Mouse (Mus musculus) hindbrain, embryonic 10.5 days (tissue): ENCODE measurements around the gene Bco1. TPM values are rescaled to one million over a fixed set of nuclear protein-coding genes. Genes with fewer than 3 reads are reported as not detected.

Experiments used
- DNase-seq: peaks from one replicate; pipeline ENCODE4 v3.0.0-alpha.2; 2017; ENCODE audit warnings: low spot score
- H3K27ac ChIP-seq: fragments of 300-500 bp; sonication (generic); 2 replicates; pipeline ENCODE4 v1.5.1; 2016; ENCODE audit warnings: mild to moderate bottlenecking, moderate library complexity
- H3K27me3 ChIP-seq: fragments of 300-500 bp; sonication (generic); 2 replicates; pipeline ENCODE4 v1.6.1; 2016; ENCODE audit warnings: mild to moderate bottlenecking; ENCODE audit not compliant: poor library complexity, insufficient read depth, severe bottlenecking
- H3K36me3 ChIP-seq: fragments of 300-500 bp; sonication (generic); 2 replicates; pipeline ENCODE4 v1.6.1; 2016; ENCODE audit warnings: mild to moderate bottlenecking, moderate library complexity
- H3K4me1 ChIP-seq: fragments of 300-500 bp; sonication (generic); replicated peaks from 2 replicates; pipeline ENCODE4 v1.6.1; 2016; ENCODE audit warnings: mild to moderate bottlenecking
- H3K4me3 ChIP-seq: fragments of 300-500 bp; sonication (generic); 2 replicates; pipeline ENCODE4 v1.5.1; 2016; ENCODE audit warnings: mild to moderate bottlenecking, moderate library complexity
- H3K9me3 ChIP-seq: fragments of 300-500 bp; sonication (generic); 2 replicates; pipeline ENCODE4 v1.6.1; 2016; ENCODE audit warnings: mild to moderate bottlenecking, moderate library complexity
- WGBS: fragments of 180-500 bp; shearing (Covaris S2); methylation state at CpG from one replicate; pipeline ENCODE4 v1.1.7; 2016; 5-methylcytosine and 5-hydroxymethylcytosine counted together
- polyA plus RNA-seq: library from polyadenylated mRNA; unstranded; fragments of >200 nt; fragmentation: Nextera tagmentation; extraction: Ambion mirVana; gene quantifications from 2 replicates; pipeline ENCODE4 v1.2.1, GENCODE M21; 2016

Gene Bco1
- polyA plus RNA-seq, 1 experiment from 2014 or later: 0.22 TPM

DNA sequence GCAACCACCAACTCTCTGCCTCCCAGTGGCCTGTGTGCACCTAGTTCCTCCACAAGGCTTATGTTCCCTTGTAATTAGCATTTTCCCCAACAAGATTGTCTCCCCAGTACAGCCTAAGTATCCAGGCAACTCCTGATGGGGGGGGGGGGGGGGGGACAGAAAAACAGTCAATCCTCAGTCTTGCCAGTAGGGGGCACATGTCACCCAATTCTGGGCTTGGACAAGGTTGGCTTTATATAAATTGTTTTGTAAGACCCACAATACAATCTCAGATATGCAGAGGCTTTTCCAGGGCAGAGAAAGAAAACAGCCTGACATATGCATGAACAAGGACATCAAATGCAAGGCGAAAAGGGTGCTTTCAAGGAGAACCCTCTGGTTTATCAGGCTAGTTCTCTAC, 25.9 kb upstream of the Bco1 start:
- Histone ChIP-seq H3K4me3 (no peak overlapping the region), H3K27ac (no peak overlapping the region), H3K27me3 (no peaks in the 10 kb centered on the region), H3K36me3 (no peaks in the 10 kb centered on the region), H3K4me1 (no peaks in the 10 kb centered on the region), H3K9me3 (no peaks in the 10 kb centered on the region)
- DNase-seq: peak; percentile 17
- WGBS: 88% methylated on average over 1 of the region's 1 CpGs

- 75% methylated on average over 10 of the region's 10 CpGs for WGBS
- no peaks in the 10 kb centered on the region for H3K36me3 ChIP-seq
Measured at GRCm38 (mm10) chr8:117074350-117075182, 21.1 kb upstream of the Bco1 start.

DNA sequence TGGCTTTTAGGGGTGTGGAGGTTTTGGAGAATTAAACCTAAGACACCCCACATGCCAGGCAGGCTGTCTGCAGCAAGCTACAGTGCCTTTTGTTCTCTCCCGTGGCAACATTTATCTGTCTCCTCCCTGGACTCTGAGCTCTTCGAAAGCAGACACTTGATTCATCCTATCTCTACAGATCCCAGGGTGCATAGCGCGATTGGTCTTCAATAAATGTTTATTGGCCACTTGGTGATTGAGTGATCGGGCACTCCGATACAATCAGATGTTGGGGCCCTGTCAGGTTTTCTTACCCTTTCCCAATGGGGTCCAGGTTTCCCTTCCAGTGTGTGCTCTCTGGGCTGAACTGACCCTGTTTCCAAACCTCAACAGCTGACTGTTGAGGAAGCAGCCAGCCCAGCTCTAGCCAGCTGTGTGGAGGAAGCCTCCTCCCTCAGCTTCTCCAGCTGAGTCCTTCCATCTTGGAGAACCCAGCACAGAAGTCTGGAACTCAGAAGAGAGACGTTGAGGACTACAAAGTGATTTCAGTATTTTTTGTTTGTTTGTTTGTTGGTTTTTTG, 17.2 kb upstream of the Bco1 start:
- H3K9me3 ChIP-seq: no peaks in the 10 kb centered on the region
- no peak overlapping the region for H3K4me3 ChIP-seq
- no peak for DNase-seq
- H3K27ac ChIP-seq: no peak overlapping the region
- 83% methylated on average over 7 of the region's 7 CpGs for WGBS
- H3K4me1 ChIP-seq: no peaks in the 10 kb centered on the region; the same call in 1 of the 2 replicates
- no peaks in the 10 kb centered on the region for H3K27me3 ChIP-seq
- no peaks in the 10 kb centered on the region for H3K36me3 ChIP-seq

More at GRCm38 (mm10) chr8:117074350-117075182, 21.1 kb upstream of the Bco1 start:
- Histone ChIP-seq H3K27me3 (no peaks in the 10 kb centered on the region), H3K27ac (no peak overlapping the region), H3K4me1 (no peaks in the 10 kb centered on the region), H3K9me3 (no peaks in the 10 kb centered on the region), H3K4me3 (no peak overlapping the region)
- DNase-seq: no peak

DNA sequence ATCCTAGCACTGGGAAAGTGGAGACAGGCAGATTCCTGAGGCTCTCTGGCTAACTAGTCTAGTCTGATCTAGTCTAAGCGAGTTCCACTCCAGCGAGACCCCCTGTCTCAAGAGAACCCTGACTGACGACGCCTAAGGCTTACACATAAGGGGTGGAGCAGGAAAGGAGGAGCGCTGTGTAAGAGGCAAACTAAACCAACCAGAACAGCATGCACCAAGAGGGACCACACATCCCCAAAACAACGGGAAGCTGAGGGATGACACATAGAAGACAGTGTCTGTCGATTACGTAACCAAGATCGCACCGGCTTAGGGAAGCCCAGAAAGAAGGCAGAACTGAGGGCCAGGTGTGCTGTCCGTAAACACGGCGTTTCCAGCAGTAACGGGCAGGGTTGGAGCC, 16.0 kb upstream of the Bco1 start:
- WGBS: 91% methylated on average over 14 of the region's 14 CpGs
- H3K4me3 ChIP-seq: no peak overlapping the region
- no peaks in the 10 kb centered on the region for H3K36me3 ChIP-seq
- no peaks in the 10 kb centered on the region for H3K27me3 ChIP-seq
- DNase-seq: no peak
- H3K9me3 ChIP-seq: no peaks in the 10 kb centered on the region
- H3K27ac ChIP-seq: no peak overlapping the region
- no peaks in the 10 kb centered on the region; the same call in 1 of the 2 replicates for H3K4me1 ChIP-seq

- Histone ChIP-seq H3K4me3 (no peak within 1 kb of the TSS), H3K36me3 (no peaks in the 10 kb centered on the region), H3K4me1 (peaks cover 6% of the 10 kb centered on the region; the same call in 1 of the 2 replicates), H3K27ac (no peak within 1 kb of the TSS), H3K9me3 (no peaks in the 10 kb centered on the region), H3K27me3 (no peaks in the 10 kb centered on the region)
- 90% methylated on average over 8 of the region's 8 CpGs for WGBS
- no peak for DNase-seq
Measured at GRCm38 (mm10) chr8:117082399-117082872, 13.2 kb upstream of the Bco1 start, which contains the start of gene Pkd1l2. Gene Pkd1l2 (minus strand): TSS chr8:117082449.

- Histone ChIP-seq H3K4me3 (no peak overlapping the region), H3K27ac (no peak overlapping the region), H3K27me3 (no peaks in the 10 kb centered on the region), H3K4me1 (peaks cover 6% of the 10 kb centered on the region; the same call in 1 of the 2 replicates), H3K9me3 (no peaks in the 10 kb centered on the region), H3K36me3 (no peaks in the 10 kb centered on the region)
- 83% methylated on average over 9 of the region's 9 CpGs for WGBS
- DNase-seq: no peak
Measured at GRCm38 (mm10) chr8:117082947-117083559, 12.6 kb upstream of the Bco1 start.

- WGBS: 67% methylated on average over 8 of the region's 8 CpGs
- Histone ChIP-seq H3K4me1 (peaks cover 6% of the 10 kb centered on the region; the same call in 1 of the 2 replicates), H3K36me3 (no peaks in the 10 kb centered on the region)
Measured at GRCm38 (mm10) chr8:117085521-117085920, 10.1 kb upstream of the Bco1 start.

GRCm38 (mm10) chr8:117087036-117087435, 8.6 kb upstream of the Bco1 start:
- no peak overlapping the region for H3K4me3 ChIP-seq
- no peaks in the 10 kb centered on the region for H3K9me3 ChIP-seq
- no peak for DNase-seq
- no peaks in the 10 kb centered on the region for H3K36me3 ChIP-seq
- no peaks in the 10 kb centered on the region for H3K27me3 ChIP-seq
- H3K27ac ChIP-seq: no peak overlapping the region
- peaks cover 6% of the 10 kb centered on the region; the same call in 1 of the 2 replicates for H3K4me1 ChIP-seq

More at GRCm38 (mm10) chr8:117085521-117085920, 10.1 kb upstream of the Bco1 start:
- H3K27ac ChIP-seq: no peak overlapping the region
- no peaks in the 10 kb centered on the region for H3K27me3 ChIP-seq
- no peaks in the 10 kb centered on the region for H3K9me3 ChIP-seq
- H3K4me3 ChIP-seq: no peak overlapping the region
- DNase-seq: no peak

- Histone ChIP-seq H3K36me3 (no peaks in the 10 kb centered on the region), H3K9me3 (no peaks in the 10 kb centered on the region), H3K27ac (no peak overlapping the region), H3K27me3 (no peaks in the 10 kb centered on the region), H3K4me3 (no peak overlapping the region), H3K4me1 (0 out of 2 replicates have a peak, but pooled peaks cover 6% of the 10 kb centered on the region)
- WGBS: 93% methylated on average over 4 of the region's 4 CpGs
- no peak for DNase-seq
Measured at GRCm38 (mm10) chr8:117089802-117090201, 5.9 kb upstream of the Bco1 start.

GRCm38 (mm10) chr8:117094053-117094452, 1.6 kb upstream of the Bco1 start:
- Histone ChIP-seq H3K27ac (no peak overlapping the region), H3K4me1 (peaks cover 19% of the 10 kb centered on the region), H3K4me3 (no peak overlapping the region), H3K27me3 (no peaks in the 10 kb centered on the region), H3K36me3 (no peaks in the 10 kb centered on the region), H3K9me3 (no peaks in the 10 kb centered on the region)
- WGBS: 64% methylated on average over 5 of the region's 5 CpGs
- DNase-seq: no peak

- 81% methylated on average over 10 of the region's 10 CpGs for WGBS
- no peak for DNase-seq
- H3K9me3 ChIP-seq: no peaks in the 10 kb centered on the region
- no peaks in the 10 kb centered on the region for H3K36me3 ChIP-seq
- H3K27me3 ChIP-seq: no peaks in the 10 kb centered on the region
- H3K4me1 ChIP-seq: peaks cover 19% of the 10 kb centered on the region
- H3K27ac ChIP-seq: no peak overlapping the region
- H3K4me3 ChIP-seq: no peak overlapping the region
Measured at GRCm38 (mm10) chr8:117097051-117097563, 1.5 kb downstream of the Bco1 start.

- H3K9me3 ChIP-seq: no peaks in the 10 kb centered on the region
- 65% methylated on average over 11 of the region's 11 CpGs for WGBS
- no peak for DNase-seq
- peaks cover 19% of the 10 kb centered on the region for H3K4me1 ChIP-seq
- no peaks in the 10 kb centered on the region for H3K36me3 ChIP-seq
- H3K4me3 ChIP-seq: no peak overlapping the region
- no peaks in the 10 kb centered on the region for H3K27me3 ChIP-seq
- H3K27ac ChIP-seq: no peak overlapping the region
Measured at GRCm38 (mm10) chr8:117097564-117098191, 2.0 kb downstream of the Bco1 start.
